Comparison of ENCODE assay signal across 8 mouse cellular contexts in the genomic region with DNA sequence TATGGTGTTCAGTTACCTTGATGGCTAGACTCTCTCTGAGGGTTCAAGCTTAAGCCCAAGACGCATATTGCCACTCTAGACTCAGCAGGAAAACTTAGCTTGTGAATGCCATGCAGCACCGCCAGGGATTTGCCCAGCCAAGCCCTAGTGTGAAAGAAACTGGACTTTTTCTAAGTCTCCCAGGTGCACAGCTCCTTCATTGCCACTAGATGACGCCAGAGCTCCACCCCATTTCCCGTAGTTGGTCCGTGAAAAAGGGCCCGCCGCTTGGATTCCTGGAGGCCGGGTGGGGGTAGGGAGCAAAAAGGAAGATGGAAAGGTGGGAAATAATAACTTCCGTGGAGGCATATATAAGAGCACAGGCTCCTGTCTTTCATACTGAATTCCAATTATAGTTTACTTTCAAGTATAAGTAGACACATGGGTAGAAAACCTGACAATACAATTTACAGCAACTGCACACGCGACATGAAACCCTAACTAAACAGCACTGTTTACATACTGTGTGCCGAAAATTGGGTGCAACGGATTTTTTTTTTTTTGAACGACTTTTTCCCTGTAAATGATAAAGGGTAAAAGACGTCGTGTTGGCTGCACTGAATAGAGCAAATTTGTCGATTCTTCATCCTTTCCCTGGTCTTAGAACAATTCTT. TPM values are rescaled to one million over a fixed set of nuclear protein-coding genes. Genes with fewer than 3 reads are reported as not detected.
DNase-seq lines count a peak whose midpoint lies in the region; ATAC-seq and TF ChIP-seq lines count a peak whose summit lies in the region.

No protein-coding gene starts in this region.

- no peak overlapping the region for H3K4me3 ChIP-seq in forebrain, embryonic 12.5 days (replicated peaks)
- peak overlapping the region; percentile 19; the same call in 1 of the 2 replicates for H3K4me3 ChIP-seq in hindbrain, embryonic 15.5 days
- peak overlapping the region; percentile 24 for H3K4me3 ChIP-seq in limb, embryonic 14.5 days (replicated peaks; ENCODE audit: low read length)
- H3K4me3 ChIP-seq in myocyte: no peak overlapping the region

- no peaks in the 10 kb centered on the region for H3K79me2 ChIP-seq in myocyte (ENCODE audit: control insufficient read depth, insufficient read depth)

- 21% methylated on average over 17 of the region's 17 CpGs for WGBS in forebrain, embryonic 12.5 days
- WGBS in hindbrain, embryonic 15.5 days: 20% methylated on average over 17 of the region's 17 CpGs
- WGBS in limb, embryonic 14.5 days: 17% methylated on average over 17 of the region's 17 CpGs

- no peak overlapping the region for H3ac ChIP-seq in myocyte (ENCODE audit: control insufficient read depth, insufficient read length)

- H3K27ac ChIP-seq in forebrain, embryonic 12.5 days: no peak overlapping the region
- no peak overlapping the region for H3K27ac ChIP-seq in hindbrain, embryonic 15.5 days (replicated peaks)
- H3K27ac ChIP-seq in limb, embryonic 14.5 days (replicated peaks; ENCODE audit: low read depth, low read length): no peak overlapping the region

- peaks cover 10% of the 10 kb centered on the region for H3K27me3 ChIP-seq in forebrain, embryonic 12.5 days
- H3K27me3 ChIP-seq in hindbrain, embryonic 15.5 days: peaks cover 11% of the 10 kb centered on the region
- peaks cover 10% of the 10 kb centered on the region for H3K27me3 ChIP-seq in limb, embryonic 14.5 days (ENCODE audit: control insufficient read depth, insufficient read depth, low read length)
- H3K27me3 ChIP-seq in myocyte (ENCODE audit: control insufficient read depth, insufficient read depth, insufficient read length): no peaks in the 10 kb centered on the region

- H3K4me1 ChIP-seq in forebrain, embryonic 12.5 days: no peaks in the 10 kb centered on the region
- no peaks in the 10 kb centered on the region for H3K4me1 ChIP-seq in hindbrain, embryonic 15.5 days (replicated peaks)
- peaks cover 8% of the 10 kb centered on the region; the same call in 1 of the 2 replicates for H3K4me1 ChIP-seq in limb, embryonic 14.5 days (ENCODE audit: control insufficient read depth, insufficient read depth, low read length)

- TF ChIP-seq POLR2A in limb, embryonic 14.5 days (IDR thresholded peaks at IDR 0.05; ENCODE audit: borderline replicate concordance, extremely low read depth, insufficient read depth, insufficient read length): no peak
- TF ChIP-seq POLR2A in myocyte (IDR thresholded peaks at IDR 0.05; ENCODE audit: insufficient read length, low read depth): no peak

- ATAC-seq in forebrain, embryonic 12.5 days (ENCODE audit: low FRiP score): peak; percentile 75
- peak; percentile 82 for ATAC-seq in hindbrain, embryonic 15.5 days (ENCODE audit: low FRiP score, low read depth)
- peak; percentile 62; the same call in 1 of the 2 replicates for ATAC-seq in limb, embryonic 14.5 days (ENCODE audit: low FRiP score, low read depth)

- DNase-seq in right cerebral cortex, postnatal 14 days: peak; percentile 57
- no peak for DNase-seq in right cerebral cortex, postnatal 36 days (ENCODE audit: low spot score in 2 of 2)
- peak; percentile 68 for DNase-seq in adrenal gland, postnatal 10 days
- DNase-seq in limb, embryonic 14.5 days (ENCODE audit: low spot score): no peak
- DNase-seq in spleen, postnatal 36 days (ENCODE audit: low spot score in 2 of 2): no peak

- H3K36me3 ChIP-seq in forebrain, embryonic 12.5 days (replicated peaks): no peaks in the 10 kb centered on the region
- no peaks in the 10 kb centered on the region for H3K36me3 ChIP-seq in hindbrain, embryonic 15.5 days
- no peaks in the 10 kb centered on the region for H3K36me3 ChIP-seq in limb, embryonic 14.5 days (ENCODE audit: control insufficient read depth, insufficient read depth, low read length)
- H3K36me3 ChIP-seq in myocyte (ENCODE audit: control insufficient read depth, insufficient read depth): no peaks in the 10 kb centered on the region

- peak overlapping the region; percentile 32 for H3K4me2 ChIP-seq in forebrain, embryonic 12.5 days
- H3K4me2 ChIP-seq in hindbrain, embryonic 15.5 days: peak overlapping the region; percentile 45
- peak overlapping the region; percentile 35 for H3K4me2 ChIP-seq in limb, embryonic 14.5 days (replicated peaks; ENCODE audit: low read depth, low read length, severe bottlenecking)
- peak overlapping the region; percentile 57 for H3K4me2 ChIP-seq in myocyte (ENCODE audit: low read depth)

- H3K9ac ChIP-seq in forebrain, embryonic 12.5 days: no peak overlapping the region
- H3K9ac ChIP-seq in hindbrain, embryonic 15.5 days: no peak overlapping the region
- H3K9ac ChIP-seq in limb, embryonic 14.5 days (ENCODE audit: low read depth, low read length, severe bottlenecking): no peak overlapping the region

- no peaks in the 10 kb centered on the region for H3K9me3 ChIP-seq in forebrain, embryonic 12.5 days
- no peaks in the 10 kb centered on the region for H3K9me3 ChIP-seq in hindbrain, embryonic 15.5 days
- no peaks in the 10 kb centered on the region for H3K9me3 ChIP-seq in limb, embryonic 14.5 days (ENCODE audit: control insufficient read depth, low read length)

TF ChIP-seq in myocyte, 11 proteins besides CTCF, POLR2A, EP300 and RAD21:
- TF ChIP-seq REST (IDR thresholded peaks at IDR 0.05; ENCODE audit: insufficient read depth, insufficient read length) (no peak), SRF (IDR thresholded peaks at IDR 0.05; ENCODE audit: control insufficient read depth, insufficient read length, low read depth) (no peak), CEBPB (IDR thresholded peaks at IDR 0.05; ENCODE audit: insufficient read depth, poor library complexity, severe bottlenecking) (no peak), POLR2AphosphoS2 (IDR thresholded peaks at IDR 0.05; ENCODE audit: insufficient read length, low read depth) (no peak), MAX (IDR thresholded peaks at IDR 0.05; ENCODE audit: low read depth) (no peak), TCF12 (IDR thresholded peaks at IDR 0.05; ENCODE audit: insufficient read depth, poor library complexity, severe bottlenecking) (no peak), MYOG (IDR thresholded peaks at IDR 0.05; ENCODE audit: control insufficient read depth in 1 of 3, insufficient read depth in 1 of 3, insufficient read length in 2 of 3, low read depth in 2 of 3) (no peak), TCF3 (IDR thresholded peaks at IDR 0.05; ENCODE audit: insufficient read length, low read depth) (no peak)

RNA-seq across cellular contexts. Expression of a gene that starts 13.8 kb away (rescaled TPM):
- 1 to 10 TPM; 6.7 to 6.9 TPM for total RNA-seq in adrenal gland, postnatal 10 days (2021)
- polyA plus RNA-seq in forebrain, embryonic 12.5 days (2016; fragmentation: Nextera tagmentation; extraction: Ambion mirVana): 2.7 and 5.0 TPM in 2 replicates
- polyA plus RNA-seq in hindbrain, embryonic 15.5 days (2015; fragmentation: Nextera tagmentation; extraction: Ambion mirVana): 1.4 and 2.0 TPM in 2 replicates
- 15.1 and 23.1 TPM in 2 replicates for polyA plus RNA-seq in limb, embryonic 14.5 days (2012; rRNA removed)
- polyA plus RNA-seq in limb, embryonic 14.5 days (2014; fragmentation: Nextera tagmentation; extraction: Ambion mirVana): 8.5 and 10.3 TPM in 2 replicates
- 3.4 TPM for polyA plus RNA-seq in myocyte (2012; fragmentation: generic; extraction: Trizol)

Comparison
In these comparisons a context has a peak if more than half of its experiments do, and no peak if none do; other contexts are left out.
1. DNase-seq: peak in right cerebral cortex, postnatal 14 days (single experiment) and adrenal gland, postnatal 10 days (single experiment); none in right cerebral cortex, postnatal 36 days (0 of 2), limb, embryonic 14.5 days (single experiment) and spleen, postnatal 36 days (0 of 2).
2. H3K4me3 ChIP-seq: peak in hindbrain, embryonic 15.5 days (single experiment) and limb, embryonic 14.5 days (single experiment); none in forebrain, embryonic 12.5 days (single experiment) and myocyte (single experiment).
3. Peak in every context shown above with its lines, with median percentiles within 50 percentile points of each other: ATAC-seq and H3K4me2 ChIP-seq.